Mouse (Mus musculus): ENCODE results near the gene 6030458C11Rik.
"Not testable (repeated sequence)": the region's sequence is repeated elsewhere in the genome, so short reads cannot be mapped to it uniquely, and the experiment has no call there.

The 6030458C11Rik gene

GRCm38 (mm10) chr15:12817592-12817991 is 6.9 kb downstream of the 6030458C11Rik start:
- no peak for DNase-seq

GRCm38 (mm10) chr15:12812646-12813045 is 11.8 kb downstream of the 6030458C11Rik start:
- no peak for DNase-seq

DNA sequence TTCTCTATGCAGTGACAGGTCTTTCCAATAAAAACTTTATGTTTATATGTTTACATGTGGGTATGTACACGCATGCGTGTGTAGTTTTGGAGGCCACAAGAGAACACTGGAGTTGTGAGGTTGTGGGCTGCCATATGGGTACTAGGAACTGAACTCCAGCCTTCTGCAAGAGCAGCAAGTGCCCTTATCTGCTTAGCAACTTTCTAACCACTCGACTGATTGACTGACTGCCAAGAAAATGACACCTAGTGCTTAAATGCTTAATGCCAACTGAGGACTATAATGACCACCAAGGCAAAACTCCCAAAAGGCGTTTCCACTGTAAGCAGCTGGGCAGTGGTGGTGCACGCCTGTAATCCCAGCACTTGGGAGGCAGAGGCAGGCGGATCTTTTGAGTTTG is 15.1 kb downstream of the 6030458C11Rik start:
- DNase-seq: no peak

DNA sequence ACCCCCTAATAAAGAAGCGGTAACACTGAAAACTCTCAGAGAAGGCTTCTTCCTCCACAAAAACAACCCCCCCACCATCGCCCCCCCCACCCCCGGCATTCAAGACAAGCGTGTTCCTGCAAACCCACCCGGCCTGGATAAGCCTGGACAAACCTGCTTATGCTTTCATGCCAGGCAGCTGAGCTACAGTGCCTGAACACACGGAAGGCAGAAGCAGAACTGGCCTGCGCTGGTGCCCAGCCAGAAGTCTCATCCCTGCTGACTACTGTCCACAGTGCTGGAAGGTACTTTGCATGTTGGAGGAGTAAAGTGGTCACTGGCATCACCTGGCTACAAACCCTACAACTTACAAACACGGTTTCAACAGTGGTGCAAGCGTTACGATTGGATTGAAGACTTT is 17.4 kb downstream of the 6030458C11Rik start:
- DNase-seq: no peak

DNA sequence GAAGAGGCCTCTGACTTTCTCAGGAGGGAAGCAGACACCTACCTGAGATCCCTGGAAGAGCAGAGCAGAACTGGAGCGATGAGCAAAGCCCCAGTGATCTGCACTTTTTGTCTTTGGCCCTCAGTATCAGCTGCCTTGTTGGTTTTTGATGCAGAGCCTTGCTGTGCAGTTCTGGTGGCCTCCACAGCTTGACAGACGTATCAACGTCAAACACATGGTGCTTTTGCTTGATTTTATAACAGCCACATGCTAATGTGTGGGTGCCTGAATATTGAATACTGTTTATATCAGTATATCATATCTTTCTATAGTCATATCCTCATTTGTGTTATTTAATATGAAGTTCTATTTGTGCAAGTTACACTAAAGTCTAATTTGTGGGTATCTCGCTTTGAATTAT is 19.4 kb downstream of the 6030458C11Rik start:
- no peak for DNase-seq

GRCm38 (mm10) chr15:12801142-12801506 is 23.3 kb downstream of the 6030458C11Rik start:
- not testable (repeated sequence) for DNase-seq

- DNase-seq: no peak
Observed at GRCm38 (mm10) chr15:12800405-12801141, 23.9 kb downstream of the 6030458C11Rik start.

GRCm38 (mm10) chr15:12798043-12798442 is 26.4 kb downstream of the 6030458C11Rik start:
- DNase-seq: no peak

DNA sequence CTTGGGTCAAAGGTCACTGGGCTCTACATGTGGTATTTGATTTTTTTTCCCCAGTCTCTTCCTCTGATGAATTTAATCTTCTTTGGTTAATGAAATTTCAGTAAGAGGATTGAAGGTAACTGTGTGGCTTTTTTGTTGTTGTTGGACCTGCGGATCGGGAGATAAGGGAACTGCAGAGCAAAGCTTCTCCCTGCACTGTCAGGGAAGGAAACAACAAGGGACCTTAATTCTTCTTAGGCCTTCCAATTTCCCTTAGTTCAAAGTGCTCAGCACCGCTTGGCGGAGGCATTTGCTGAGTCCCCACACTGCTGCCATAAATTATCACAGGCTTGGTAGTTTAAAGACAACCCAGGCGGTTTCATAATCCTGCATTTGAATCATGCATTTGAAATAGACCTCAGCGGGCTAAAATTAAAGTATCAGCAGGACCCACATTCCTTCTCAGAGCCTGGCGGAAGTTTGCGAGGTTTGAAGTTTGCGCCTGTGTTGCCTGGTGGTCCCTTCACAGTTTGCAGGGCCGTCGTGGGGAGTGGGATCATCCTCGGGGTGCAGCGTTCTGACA is 28.5 kb downstream of the 6030458C11Rik start:
- no peak for DNase-seq

GRCm38 (mm10) chr15:12795457-12795894 is 29.0 kb downstream of the 6030458C11Rik start:
- peak; percentile 46 for DNase-seq

- no peak for DNase-seq
Observed at GRCm38 (mm10) chr15:12794311-12794710, 30.1 kb downstream of the 6030458C11Rik start.

- DNase-seq: no peak
Observed at GRCm38 (mm10) chr15:12789406-12789867, 35.0 kb downstream of the 6030458C11Rik start.

DNA sequence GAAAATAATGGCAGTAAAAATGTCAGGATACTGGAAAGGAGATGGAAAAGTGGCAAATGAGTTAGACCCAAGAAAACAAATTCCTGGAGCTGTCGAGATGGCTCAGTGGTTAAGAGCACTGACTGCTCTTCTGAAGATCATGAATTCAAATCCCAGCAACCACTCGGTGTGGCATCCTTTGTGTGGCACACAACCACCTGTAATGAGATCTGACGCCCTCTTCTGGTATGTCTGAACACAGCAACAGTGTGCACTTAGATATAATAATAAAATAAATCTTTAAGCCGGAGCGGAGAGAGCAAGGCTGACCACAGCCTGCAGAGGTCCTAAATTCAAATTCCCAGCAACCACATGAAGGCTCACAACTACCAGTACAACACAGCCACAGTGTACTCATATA is 35.9 kb downstream of the 6030458C11Rik start:
- DNase-seq: no peak

GRCm38 (mm10) chr15:12781729-12782326 is 42.6 kb downstream of the 6030458C11Rik start:
- no peak for DNase-seq

DNA sequence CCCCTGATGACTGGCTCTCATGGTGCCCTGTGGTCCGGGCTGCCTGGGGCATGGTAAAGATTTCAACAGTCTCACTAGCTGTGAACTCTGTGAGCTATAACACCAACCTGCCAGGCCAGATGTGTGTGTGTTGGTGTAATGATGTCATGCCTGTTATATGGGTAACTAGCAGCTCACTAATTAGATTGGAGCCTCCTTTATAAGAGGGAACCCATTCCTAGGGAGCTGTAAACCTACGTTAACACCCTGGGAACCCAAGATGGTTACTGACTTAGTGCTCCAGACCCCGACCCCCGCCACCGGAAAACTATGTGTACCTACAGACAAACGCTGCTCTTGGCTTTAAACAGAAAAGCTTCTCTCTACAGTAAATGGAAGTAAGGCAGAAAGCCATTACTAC is 43.2 kb downstream of the 6030458C11Rik start:
- no peak for DNase-seq

DNA sequence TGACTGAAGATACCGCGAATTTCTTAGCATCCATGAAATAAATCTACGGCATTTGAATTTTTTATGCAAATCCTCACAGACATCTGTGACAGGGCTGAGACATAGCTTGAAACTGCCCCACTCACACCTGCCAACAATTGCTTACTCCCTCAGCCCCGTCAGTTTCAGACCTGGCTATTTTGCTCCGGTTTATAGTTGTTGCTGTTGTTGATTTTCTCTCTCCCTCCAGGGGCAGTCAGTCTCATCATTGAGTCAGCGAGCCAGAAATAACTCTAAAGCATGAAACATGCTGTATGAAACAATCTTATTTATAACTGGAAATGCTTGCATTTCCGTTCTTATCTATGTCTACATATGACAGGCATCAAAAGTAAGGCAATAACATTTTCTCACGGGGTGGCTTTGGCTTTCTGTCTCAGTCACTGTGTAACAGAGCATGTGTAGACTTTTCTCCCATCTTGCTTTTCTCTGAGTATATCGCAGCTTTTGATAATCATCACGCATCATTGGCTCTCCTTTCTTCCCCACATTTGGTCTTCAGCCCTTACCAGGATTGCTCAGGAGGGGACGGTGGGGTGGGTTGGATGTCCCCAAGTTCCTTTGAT is 50.2 kb downstream of the 6030458C11Rik start:
- no peak for DNase-seq

- DNase-seq: peak; percentile 80
Observed at GRCm38 (mm10) chr15:12770958-12771357, 53.5 kb downstream of the 6030458C11Rik start.

DNA sequence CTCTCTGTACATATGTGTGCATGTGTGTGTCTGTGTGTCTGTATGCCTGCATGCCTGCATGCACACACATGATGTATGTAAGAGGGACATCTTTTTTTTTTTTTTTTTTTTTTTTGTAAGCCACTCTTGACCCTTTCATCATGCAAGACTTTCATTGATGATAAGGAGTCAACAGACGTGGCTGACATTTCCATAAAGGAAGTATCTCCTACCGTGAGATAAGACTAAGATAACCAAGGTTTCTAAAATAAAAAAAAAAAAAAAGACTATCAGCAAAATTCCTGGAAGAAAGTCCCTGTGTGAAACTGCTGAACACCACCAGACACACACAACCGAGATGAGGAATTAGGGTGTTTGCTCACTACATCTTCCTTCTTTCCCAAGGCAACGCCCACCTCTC is 57.6 kb downstream of the 6030458C11Rik start:
- no peak for DNase-seq

- no peak for DNase-seq
Observed at GRCm38 (mm10) chr15:12763147-12763546, 61.3 kb downstream of the 6030458C11Rik start.

GRCm38 (mm10) chr15:12762258-12762913 is 62.1 kb downstream of the 6030458C11Rik start:
- no peak for DNase-seq

DNA sequence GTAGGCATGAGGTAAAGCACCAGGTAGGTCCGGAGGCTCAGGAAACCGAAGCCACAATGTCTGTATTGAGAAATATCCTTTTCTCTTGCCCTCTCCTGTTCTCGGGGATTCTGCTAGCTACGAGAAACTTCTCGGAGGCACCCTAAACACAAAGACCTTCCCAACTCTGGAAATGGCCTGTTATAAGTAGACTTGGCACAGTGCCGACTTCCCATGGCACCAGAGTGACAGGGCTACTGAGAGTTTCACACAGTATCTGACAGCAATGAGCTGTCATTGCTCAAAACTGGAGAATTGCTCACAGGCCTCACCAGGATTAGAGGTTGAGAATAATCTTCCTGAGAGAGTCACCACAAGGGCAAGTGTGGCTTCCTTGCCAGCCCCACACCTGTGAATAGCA is 63.7 kb downstream of the 6030458C11Rik start:
- no peak for DNase-seq

DNA sequence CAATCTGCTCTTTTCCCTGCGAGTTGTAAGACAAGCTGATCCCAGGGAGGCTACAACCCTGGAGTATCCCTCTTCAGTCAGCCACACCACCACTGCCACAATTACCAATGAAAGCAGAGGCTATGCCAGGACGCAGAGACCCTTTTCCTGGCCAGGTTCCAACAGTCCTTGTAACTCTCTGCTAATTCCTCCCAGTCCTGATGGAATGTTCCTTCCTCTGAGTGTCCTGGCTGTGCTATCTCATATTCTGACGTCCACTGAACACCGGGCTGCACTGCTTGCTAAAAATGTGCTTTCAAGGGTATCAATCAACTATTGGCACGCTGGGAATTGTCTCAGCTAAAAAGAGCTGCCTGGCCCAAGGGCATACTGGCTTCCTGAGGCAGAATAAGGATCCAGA is 66.0 kb downstream of the 6030458C11Rik start:
- DNase-seq: no peak
